Mouse (Mus musculus) ES-Bruce4 (cell line): ENCODE results near the gene Klf15. TPM values are rescaled to one million over a fixed set of nuclear protein-coding genes. Genes with fewer than 3 reads are reported as not detected.

Source experiments
- H3K27ac ChIP-seq: 2 replicates; pipeline ENCODE4 v1.5.1; 2012; ENCODE audit warnings: low read length, inconsistent platforms; ENCODE audit not compliant: insufficient read depth
- H3K27me3 ChIP-seq: 2 replicates; pipeline ENCODE4 v1.6.1; 2012; ENCODE audit warnings: mild to moderate bottlenecking, low read length, inconsistent platforms; ENCODE audit not compliant: control insufficient read depth, poor library complexity, insufficient read depth, severe bottlenecking
- H3K36me3 ChIP-seq: 2 replicates; pipeline ENCODE4 v1.6.1; 2012; ENCODE audit warnings: inconsistent platforms, mild to moderate bottlenecking, low read length, moderate library complexity; ENCODE audit not compliant: control insufficient read depth, poor library complexity, insufficient read depth, severe bottlenecking
- H3K4me1 ChIP-seq: one replicate; pipeline ENCODE4 v1.8.1; 2011; ENCODE audit warnings: low read length; ENCODE audit not compliant: control insufficient read depth, insufficient read depth
- H3K4me3 ChIP-seq: 2 replicates; pipeline ENCODE4 v1.5.1; 2011; ENCODE audit warnings: low read depth, mild to moderate bottlenecking, low read length
- H3K9ac ChIP-seq: 2 replicates; pipeline ENCODE4 v1.6.1; 2012; ENCODE audit warnings: low read depth, mild to moderate bottlenecking, inconsistent platforms; ENCODE audit not compliant: poor library complexity, severe bottlenecking
- H3K9me3 ChIP-seq: replicated peaks from 2 replicates; pipeline ENCODE4 v1.6.1; 2012; ENCODE audit warnings: mild to moderate bottlenecking, low read length, inconsistent platforms; ENCODE audit not compliant: control insufficient read depth, poor library complexity, insufficient read depth, severe bottlenecking
- CTCF ChIP-seq: IDR thresholded peaks from one replicate; pipeline ENCODE4 v1.8.1; 2011; ENCODE audit warnings: low read depth, low read length
- EP300 ChIP-seq: IDR thresholded peaks from 2 replicates; pipeline ENCODE4 v1.6.1; 2011; ENCODE audit warnings: low read depth, low read length; ENCODE audit not compliant: insufficient read depth
- POLR2A ChIP-seq: IDR thresholded peaks from one replicate; pipeline ENCODE4 v1.8.1; 2011; ENCODE audit warnings: low read length; ENCODE audit not compliant: insufficient read depth
- polyA plus RNA-seq: library from polyadenylated mRNA; stranded (reverse); fragments of >200 nt; gene quantifications from 2 replicates; pipeline ENCODE4 v1.2.4, GENCODE M21; 2011; ENCODE audit warnings: low read depth; ENCODE audit not compliant: missing spikeins, insufficient read depth, insufficient read length

Klf15 gene
- polyA plus RNA-seq, 1 experiment: 7.4 TPM

DNA sequence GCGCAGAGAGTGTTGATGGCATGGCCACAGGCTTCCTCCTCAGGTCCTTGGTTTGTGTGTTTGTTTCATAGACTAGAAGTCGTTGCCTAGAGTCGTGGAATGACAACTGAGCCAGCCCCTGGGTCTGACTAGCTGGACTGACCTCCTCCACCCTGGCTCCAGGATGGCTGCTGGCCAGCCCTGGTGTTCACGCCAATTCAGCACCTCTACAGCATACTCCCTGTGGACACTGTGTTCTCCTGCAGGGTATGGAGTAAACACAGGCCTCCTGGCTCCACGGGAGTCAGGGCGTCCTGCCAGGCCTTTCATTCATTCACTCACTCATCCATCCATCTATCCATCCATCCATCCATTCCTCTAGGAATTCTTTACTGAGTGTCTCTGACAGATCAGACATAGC is 46.7 kb downstream of the Klf15 start:
- H3K36me3 ChIP-seq: no peaks in the 10 kb centered on the region
- no peak overlapping the region for H3K4me3 ChIP-seq
- peak overlapping the region; percentile 62; the same call in 1 of the 2 replicates for H3K27ac ChIP-seq
- peaks cover 10% of the 10 kb centered on the region for H3K4me1 ChIP-seq
- TF ChIP-seq EP300 (no peak), CTCF (no peak), POLR2A (no peak)
- no peaks in the 10 kb centered on the region for H3K27me3 ChIP-seq
- H3K9ac ChIP-seq: no peak overlapping the region
- no peaks in the 10 kb centered on the region for H3K9me3 ChIP-seq

DNA sequence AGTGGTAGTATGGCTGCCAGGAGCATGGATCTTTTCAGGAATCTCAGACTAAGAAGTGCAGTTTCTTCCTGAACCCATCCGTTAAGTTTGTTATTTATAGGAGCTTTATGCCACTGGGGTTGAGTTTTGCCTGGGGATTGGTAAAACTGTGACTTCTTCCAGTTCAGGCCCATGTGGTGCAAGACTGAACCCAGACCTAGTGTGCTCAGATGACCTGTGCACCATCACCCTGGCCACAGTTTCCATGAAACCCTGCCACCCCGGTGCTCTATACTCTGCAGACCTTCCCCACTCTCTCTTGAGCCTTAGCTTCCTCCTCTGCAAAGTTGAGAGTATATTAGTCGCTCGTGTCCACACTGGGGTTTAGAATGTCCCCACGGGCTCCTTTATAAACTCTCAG is 50.0 kb downstream of the Klf15 start:
- TF ChIP-seq EP300: no peak
- no peak for TF ChIP-seq POLR2A
- TF ChIP-seq CTCF: no peak
- Histone ChIP-seq H3K9me3 (no peaks in the 10 kb centered on the region), H3K4me3 (no peak overlapping the region), H3K27ac (no peak overlapping the region), H3K9ac (no peak overlapping the region), H3K27me3 (no peaks in the 10 kb centered on the region), H3K4me1 (peaks cover 14% of the 10 kb centered on the region), H3K36me3 (no peaks in the 10 kb centered on the region)

DNA sequence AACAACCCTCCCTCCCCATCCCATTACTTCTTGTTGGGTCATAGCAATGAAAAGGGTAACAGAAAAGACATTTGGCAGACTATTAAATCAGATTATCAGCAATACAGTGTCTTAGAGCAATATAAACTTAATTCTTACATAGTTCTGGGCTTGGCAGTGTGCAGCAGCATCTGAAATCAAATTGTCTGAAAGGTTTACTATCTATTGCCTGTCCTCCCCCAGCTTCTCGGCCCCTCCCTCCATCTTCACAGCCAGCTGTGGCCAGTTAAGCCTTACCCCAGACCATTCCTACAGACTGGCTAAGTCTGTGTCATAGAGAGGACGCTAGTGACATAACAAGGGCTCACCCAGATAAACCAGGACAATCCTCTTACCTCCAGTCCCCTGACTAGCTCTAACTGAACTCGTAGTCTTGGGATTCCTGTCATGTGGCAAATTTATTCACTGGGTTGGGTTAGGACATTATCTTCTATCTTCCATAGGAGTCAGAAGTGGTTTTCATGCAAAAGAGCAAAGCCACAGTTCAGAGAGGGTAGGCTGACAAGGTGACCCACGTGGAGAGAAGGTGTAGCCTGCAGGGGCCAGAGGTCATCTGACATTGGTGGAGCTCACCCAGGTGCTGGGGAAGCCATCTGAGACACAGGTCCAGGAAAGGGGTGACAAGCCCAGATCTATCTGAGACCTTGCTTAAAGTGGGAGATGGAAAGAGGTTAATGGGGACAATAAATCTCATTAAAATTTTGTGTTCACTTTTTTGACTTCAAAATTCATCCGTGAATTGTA is 50.9 kb downstream of the Klf15 start:
- H3K4me3 ChIP-seq: no peak overlapping the region
- no peak overlapping the region for H3K9ac ChIP-seq
- no peaks in the 10 kb centered on the region for H3K9me3 ChIP-seq
- TF ChIP-seq CTCF: no peak
- TF ChIP-seq EP300: 0 out of 2 replicates have a peak, but pooled peaks have one; percentile 59
- H3K4me1 ChIP-seq: peaks cover 11% of the 10 kb centered on the region
- H3K27ac ChIP-seq: no peak overlapping the region
- H3K27me3 ChIP-seq: no peaks in the 10 kb centered on the region
- H3K36me3 ChIP-seq: no peaks in the 10 kb centered on the region

GRCm38 (mm10) chr6:90514369-90514768 is 52.0 kb downstream of the Klf15 start:
- no peaks in the 10 kb centered on the region for H3K9me3 ChIP-seq
- no peak overlapping the region for H3K27ac ChIP-seq
- H3K27me3 ChIP-seq: no peaks in the 10 kb centered on the region
- H3K9ac ChIP-seq: no peak overlapping the region
- H3K4me1 ChIP-seq: peaks cover 7% of the 10 kb centered on the region
- no peak overlapping the region for H3K4me3 ChIP-seq
- TF ChIP-seq CTCF (no peak), EP300 (no peak), POLR2A (no peak)
- no peaks in the 10 kb centered on the region for H3K36me3 ChIP-seq

GRCm38 (mm10) chr6:90514883-90515405 is 52.6 kb downstream of the Klf15 start:
- Histone ChIP-seq H3K27ac (no peak overlapping the region), H3K36me3 (no peaks in the 10 kb centered on the region), H3K4me1 (peaks cover 7% of the 10 kb centered on the region), H3K27me3 (no peaks in the 10 kb centered on the region), H3K9ac (no peak overlapping the region), H3K4me3 (no peak overlapping the region), H3K9me3 (no peaks in the 10 kb centered on the region)
- TF ChIP-seq EP300: no peak; the same call in 1 of the 2 replicates
- peak; percentile 80 for TF ChIP-seq CTCF
- TF ChIP-seq POLR2A: no peak

GRCm38 (mm10) chr6:90518892-90519291 is 56.5 kb downstream of the Klf15 start:
- Histone ChIP-seq H3K9me3 (no peaks in the 10 kb centered on the region), H3K27ac (no peak overlapping the region), H3K4me3 (no peak overlapping the region), H3K4me1 (peaks cover 6% of the 10 kb centered on the region), H3K9ac (no peak overlapping the region), H3K36me3 (no peaks in the 10 kb centered on the region), H3K27me3 (no peaks in the 10 kb centered on the region)
- TF ChIP-seq CTCF: no peak
- no peak for TF ChIP-seq POLR2A
- no peak for TF ChIP-seq EP300
